Mouse (Mus musculus): ENCODE data around the gene Cpt1c. TPM values are rescaled to one million over a fixed set of nuclear protein-coding genes. Genes with fewer than 3 reads are reported as not detected.

Cpt1c gene
- polyA plus RNA-seq, 1 experiment from 2014 or later: 22.4 TPM

GRCm38 (mm10) chr7:44914396-44914795 is 60.3 kb downstream of the Cpt1c start:
- no peak overlapping the region for H3K4me3 ChIP-seq (ENCODE audit: low read length)
- H3K9me3 ChIP-seq (ENCODE audit: low read length): no peaks in the 10 kb centered on the region
- no peaks in the 10 kb centered on the region for H3K27me3 ChIP-seq (ENCODE audit: insufficient read depth, low read length)
- WGBS: 91% methylated on average over 2 of the region's 2 CpGs
- ATAC-seq (ENCODE audit: low FRiP score, low TSS enrichment): no peak
- no peak overlapping the region for H3K4me2 ChIP-seq (replicated peaks; ENCODE audit: low read depth, low read length)
- H3K9ac ChIP-seq (replicated peaks; ENCODE audit: low read length): no peak overlapping the region
- peaks cover 39% of the 10 kb centered on the region for H3K36me3 ChIP-seq (ENCODE audit: insufficient read depth, low read length)
- no peak overlapping the region for H3K27ac ChIP-seq (ENCODE audit: low read length)
- H3K4me1 ChIP-seq (ENCODE audit: insufficient read depth, low read length): no peaks in the 10 kb centered on the region

Small RNA genes lying within 50 kb of the gene (microRNA-seq; reads per million reads assigned to microRNA genes)
- gene Mir7054: not detected

Other genes with a start within 250 kb of the Cpt1c start
- 54.5 and 54.9 TPM in 2 replicates for gene Vrk3, start 226.4 kb downstream of the Cpt1c start, polyA plus RNA-seq (2015; fragmentation: Nextera tagmentation; extraction: Ambion mirVana)
- 2.1 and 2.6 TPM in 2 replicates for gene Zfp473, start 223.8 kb downstream of the Cpt1c start, polyA plus RNA-seq (2015; fragmentation: Nextera tagmentation; extraction: Ambion mirVana)
- 99.9 and 105 TPM in 2 replicates for gene Nup62, start 158.8 kb downstream of the Cpt1c start, polyA plus RNA-seq (2015; fragmentation: Nextera tagmentation; extraction: Ambion mirVana)
- 1.1 and 1.5 TPM in 2 replicates for gene Il4i1, start 158.5 kb downstream of the Cpt1c start, polyA plus RNA-seq (2015; fragmentation: Nextera tagmentation; extraction: Ambion mirVana)
- 3.5 and 4.3 TPM in 2 replicates for gene Atf5, start 158.2 kb downstream of the Cpt1c start, polyA plus RNA-seq (2015; fragmentation: Nextera tagmentation; extraction: Ambion mirVana)
- 117 and 126 TPM in 2 replicates for gene Akt1s1, start 125.9 kb downstream of the Cpt1c start, polyA plus RNA-seq (2015; fragmentation: Nextera tagmentation; extraction: Ambion mirVana)
- gene Tbc1d17, start 125.8 kb downstream of the Cpt1c start, polyA plus RNA-seq (2015; fragmentation: Nextera tagmentation; extraction: Ambion mirVana): 93.9 and 94.9 TPM in 2 replicates
- 38.7 and 40.4 TPM in 2 replicates for gene Pnkp, start 117.7 kb downstream of the Cpt1c start, polyA plus RNA-seq (2015; fragmentation: Nextera tagmentation; extraction: Ambion mirVana)
- 371 and 404 TPM in 2 replicates for gene Ptov1, start 105.1 kb downstream of the Cpt1c start, polyA plus RNA-seq (2015; fragmentation: Nextera tagmentation; extraction: Ambion mirVana)
- 136 and 149 TPM in 2 replicates for gene Med25, start 82.1 kb downstream of the Cpt1c start, polyA plus RNA-seq (2015; fragmentation: Nextera tagmentation; extraction: Ambion mirVana)
- gene Fuz, start 78.8 kb downstream of the Cpt1c start, polyA plus RNA-seq (2015; fragmentation: Nextera tagmentation; extraction: Ambion mirVana): 27.7 and 28.4 TPM in 2 replicates
- 72.9 and 75.3 TPM in 2 replicates for gene Ap2a1, start 45.4 kb downstream of the Cpt1c start, polyA plus RNA-seq (2015; fragmentation: Nextera tagmentation; extraction: Ambion mirVana)
- gene Tsks, start 31.6 kb downstream of the Cpt1c start, polyA plus RNA-seq (2015; fragmentation: Nextera tagmentation; extraction: Ambion mirVana): 0.10 and 0.24 TPM in 2 replicates
- 681 and 701 TPM in 2 replicates for gene Prmt1, start 11.7 kb upstream of the Cpt1c start, polyA plus RNA-seq (2015; fragmentation: Nextera tagmentation; extraction: Ambion mirVana)
- 109 TPM in 2 replicates for gene Irf3, start 22.8 kb upstream of the Cpt1c start, polyA plus RNA-seq (2015; fragmentation: Nextera tagmentation; extraction: Ambion mirVana)
- gene Bcl2l12, start 23.9 kb upstream of the Cpt1c start, polyA plus RNA-seq (2015; fragmentation: Nextera tagmentation; extraction: Ambion mirVana): 56.1 and 61.9 TPM in 2 replicates
- gene Scaf1, start 41.5 kb upstream of the Cpt1c start, polyA plus RNA-seq (2015; fragmentation: Nextera tagmentation; extraction: Ambion mirVana): 30.6 and 36.4 TPM in 2 replicates
- 42.9 and 44.1 TPM in 2 replicates for gene Rras, start 43.1 kb upstream of the Cpt1c start, polyA plus RNA-seq (2015; fragmentation: Nextera tagmentation; extraction: Ambion mirVana)
- gene Prr12, start 78.0 kb upstream of the Cpt1c start, polyA plus RNA-seq (2015; fragmentation: Nextera tagmentation; extraction: Ambion mirVana): 12.9 and 13.8 TPM in 2 replicates
- 85.2 and 86.3 TPM in 2 replicates for gene Nosip, start 87.6 kb upstream of the Cpt1c start, polyA plus RNA-seq (2015; fragmentation: Nextera tagmentation; extraction: Ambion mirVana)
- gene Prrg2, start 87.8 kb upstream of the Cpt1c start, polyA plus RNA-seq (2015; fragmentation: Nextera tagmentation; extraction: Ambion mirVana): 42.4 and 44.9 TPM in 2 replicates
- 352 and 369 TPM in 2 replicates for gene Rcn3, start 117.4 kb upstream of the Cpt1c start, polyA plus RNA-seq (2015; fragmentation: Nextera tagmentation; extraction: Ambion mirVana)
- 93.7 and 114 TPM in 2 replicates for gene Fcgrt, start 129.0 kb upstream of the Cpt1c start, polyA plus RNA-seq (2015; fragmentation: Nextera tagmentation; extraction: Ambion mirVana)
- 1,363 and 1,408 TPM in 2 replicates for gene Rps11, start 149.6 kb upstream of the Cpt1c start, polyA plus RNA-seq (2015; fragmentation: Nextera tagmentation; extraction: Ambion mirVana)
- gene Rpl13a, start 153.9 kb upstream of the Cpt1c start, polyA plus RNA-seq (2015; fragmentation: Nextera tagmentation; extraction: Ambion mirVana): 1,083 and 1,117 TPM in 2 replicates
- 0.18 TPM in 1 of 2 replicates, not detected in the other for gene Gm45713, start 161.4 kb upstream of the Cpt1c start, polyA plus RNA-seq (2015; fragmentation: Nextera tagmentation; extraction: Ambion mirVana)
- gene Flt3l, start 161.6 kb upstream of the Cpt1c start, polyA plus RNA-seq (2015; fragmentation: Nextera tagmentation; extraction: Ambion mirVana): 0.95 and 1.9 TPM in 2 replicates
- gene Pih1d1, start 179.5 kb upstream of the Cpt1c start, polyA plus RNA-seq (2015; fragmentation: Nextera tagmentation; extraction: Ambion mirVana): 109 and 112 TPM in 2 replicates
- 81.2 and 88.6 TPM in 2 replicates for gene Aldh16a1, start 179.7 kb upstream of the Cpt1c start, polyA plus RNA-seq (2015; fragmentation: Nextera tagmentation; extraction: Ambion mirVana)
- gene Slc17a7, start 189.1 kb upstream of the Cpt1c start, polyA plus RNA-seq (2015; fragmentation: Nextera tagmentation; extraction: Ambion mirVana): 0.19 and 0.42 TPM in 2 replicates
- not detected in 2 replicates for gene Gfy, start 204.7 kb upstream of the Cpt1c start, polyA plus RNA-seq (2015; fragmentation: Nextera tagmentation; extraction: Ambion mirVana)
- gene Pth2, start 206.1 kb upstream of the Cpt1c start, polyA plus RNA-seq (2015; fragmentation: Nextera tagmentation; extraction: Ambion mirVana): not detected in 2 replicates
- 0.85 and 0.86 TPM in 2 replicates for gene Ccdc155, start 230.0 kb upstream of the Cpt1c start, polyA plus RNA-seq (2015; fragmentation: Nextera tagmentation; extraction: Ambion mirVana)
- gene Dkkl1, start 237.3 kb upstream of the Cpt1c start, polyA plus RNA-seq (2015; fragmentation: Nextera tagmentation; extraction: Ambion mirVana): 0.78 TPM in 1 of 2 replicates, not detected in the other
- gene Tead2, start 240.9 kb upstream of the Cpt1c start, polyA plus RNA-seq (2015; fragmentation: Nextera tagmentation; extraction: Ambion mirVana): 195 and 203 TPM in 2 replicates